Mouse (Mus musculus) spleen, adult 2 months (tissue): ENCODE data around the gene Olfr1016.

Experiments
- CTCF ChIP-seq: fragments of 200-500 bp; IDR thresholded peaks from 2 replicates; pipeline ENCODE4 v1.5.1; 2011; ENCODE audit warnings: mild to moderate bottlenecking, inconsistent platforms; ENCODE audit not compliant: insufficient read depth, insufficient read length, insufficient replicate concordance; ENCODE audit errors: extremely low read depth
- POLR2A ChIP-seq: fragments of 200-500 bp; IDR thresholded peaks from 2 replicates; pipeline ENCODE4 v1.6.1; 2011; ENCODE audit warnings: low read depth, low read length, inconsistent platforms

DNA sequence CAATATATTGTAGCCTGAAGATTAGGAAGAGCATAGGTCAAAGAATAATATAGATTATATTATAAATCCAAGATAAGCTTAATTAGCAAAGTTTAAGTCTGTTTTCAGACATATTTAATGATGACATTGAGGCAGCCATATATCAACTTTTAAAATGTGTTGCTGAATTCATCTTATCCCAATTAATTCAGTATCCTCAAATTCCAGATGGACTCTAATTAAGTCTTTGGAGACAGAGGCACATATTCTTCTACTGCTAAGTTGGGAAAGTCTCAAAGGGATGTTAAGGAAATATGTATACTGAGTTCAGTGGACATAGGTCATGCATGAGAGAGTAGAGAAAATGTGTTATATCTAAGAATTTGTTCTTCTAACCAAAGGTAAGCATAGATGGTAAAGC lies 20.6 kb downstream of the Olfr1016 start, which contains the start of gene Olfr1015:
- TF ChIP-seq CTCF = no peak
- TF ChIP-seq POLR2A = no peak
